Comparison of ENCODE assay signal across 10 mouse cellular contexts in the genomic region with DNA sequence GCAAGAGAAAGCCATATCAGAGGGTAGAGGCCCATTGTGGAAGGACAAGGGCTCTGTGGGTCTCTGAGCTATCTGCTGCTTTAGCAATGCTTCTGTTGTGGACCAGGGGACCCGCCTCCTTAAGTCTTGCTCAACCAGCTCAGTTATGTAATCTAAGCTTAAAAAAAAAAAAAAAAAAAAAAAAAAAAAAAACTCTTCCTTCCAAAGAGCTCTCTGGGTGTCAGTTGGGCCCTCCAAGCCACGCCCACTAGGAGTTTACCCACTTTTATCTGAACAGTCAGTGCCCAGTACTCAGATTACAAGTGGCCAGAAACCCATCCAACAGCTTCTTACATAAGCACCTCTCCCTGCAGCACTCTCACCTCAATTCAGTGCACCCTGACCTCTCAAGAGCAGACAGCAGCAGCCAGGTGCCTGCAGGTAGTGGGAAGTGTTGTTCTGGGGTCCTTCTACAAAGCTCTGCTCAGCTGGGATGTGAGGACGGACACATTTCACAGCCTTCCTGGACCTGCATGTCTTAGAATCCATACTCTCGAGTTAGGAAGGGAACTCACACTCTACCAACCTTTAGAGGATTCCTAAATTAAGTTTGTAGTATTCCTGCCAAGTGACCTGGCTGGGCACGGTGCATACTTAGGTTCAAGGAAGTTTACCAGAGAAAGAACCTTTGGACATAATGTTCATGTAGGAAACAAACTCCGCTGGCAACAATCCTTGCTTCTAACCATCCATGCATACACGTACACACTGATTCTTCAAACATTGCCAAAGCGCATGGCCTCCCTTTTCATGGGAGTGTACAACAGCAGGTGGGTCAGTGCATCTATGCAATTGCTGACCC. TPM values are rescaled to one million over a fixed set of nuclear protein-coding genes. Genes with fewer than 3 reads are reported as not detected.
A peak's percentile ranks its signal among the peaks of the same experiment; 100 is the strongest.
DNase-seq lines count a peak whose midpoint lies in the region; ATAC-seq and TF ChIP-seq lines count a peak whose summit lies in the region.
"Had no signal": no experiment of that assay in that cellular context is flagged by ENCODE, and none has a peak within 500 bp of the region (broad histone marks: within the 10 kb centered on the region; RNA-seq: fewer than 3 reads in every experiment).

A gene (minus strand): TSS at position 154 of the 841 bp plus-strand sequence.

- DNase-seq in kidney, adult 2 months, result peak; percentile 94
- peak; percentile 17 for DNase-seq in embryonic facial prominence, embryonic 10.5 days (ENCODE audit: low spot score)
- peak; percentile 72 to 94 for DNase-seq in kidney, postnatal 25 days
- no peak for DNase-seq in limb, embryonic 10.5 days (ENCODE audit: low spot score)
- DNase-seq in right cerebral cortex, adult 2 months (ENCODE audit: low spot score in 2 of 2), result no peak
- DNase-seq in retina, embryonic 14.5 days (ENCODE audit: low spot score), result no peak

- peak within 1 kb of the TSS; percentile 53 for H3K4me3 ChIP-seq in kidney, adult 2 months (ENCODE audit: insufficient read depth, low read depth, low read length)
- no peak within 1 kb of the TSS for H3K4me3 ChIP-seq in kidney, embryonic 16.5 days (ENCODE audit: low read length)
- no peak within 1 kb of the TSS for H3K4me3 ChIP-seq in embryonic facial prominence, embryonic 10.5 days
- no peak within 1 kb of the TSS for H3K4me3 ChIP-seq in small intestine, adult 2 months (ENCODE audit: low read depth, low read length)
- no peak within 1 kb of the TSS for H3K4me3 ChIP-seq in limb, embryonic 10.5 days
- H3K4me3 ChIP-seq: heart, embryonic 13.5 days; limb, embryonic 15.5 days had no signal

- peaks cover 13% of the 10 kb centered on the region; the same call in 1 of the 2 replicates for H3K4me1 ChIP-seq in kidney, adult 2 months (ENCODE audit: control insufficient read depth, insufficient read depth, low read length)
- no peaks in the 10 kb centered on the region for H3K4me1 ChIP-seq in kidney, embryonic 16.5 days (ENCODE audit: insufficient read depth, low read length)
- H3K4me1 ChIP-seq in embryonic facial prominence, embryonic 10.5 days, result peaks cover 3% of the 10 kb centered on the region; the same call in 1 of the 2 replicates
- peaks cover 11% of the 10 kb centered on the region; the same call in 1 of the 2 replicates for H3K4me1 ChIP-seq in small intestine, adult 2 months (ENCODE audit: control insufficient read depth, insufficient read depth, insufficient read length, low read length)
- no peaks in the 10 kb centered on the region for H3K4me1 ChIP-seq in limb, embryonic 10.5 days
- H3K4me1 ChIP-seq: heart, embryonic 13.5 days; limb, embryonic 15.5 days had no signal

- H3K4me2 ChIP-seq in kidney, embryonic 16.5 days (replicated peaks; ENCODE audit: low read depth, low read length), result no peak within 1 kb of the TSS
- H3K4me2 ChIP-seq: heart, embryonic 13.5 days; limb, embryonic 15.5 days had no signal

- TF ChIP-seq CTCF in kidney, adult 2 months (conservative IDR thresholded peaks at IDR 0.05; ENCODE audit: insufficient read depth, insufficient read length, low read depth, low read length), result no peak
- TF ChIP-seq CTCF in small intestine, adult 2 months (IDR thresholded peaks at IDR 0.05; ENCODE audit: extremely low read depth, insufficient read length, insufficient replicate concordance, low read depth, low read length), result no peak

- ATAC-seq in kidney, embryonic 16.5 days (ENCODE audit: low FRiP score, low TSS enrichment), result no peak

- no peaks in the 10 kb centered on the region for H3K27me3 ChIP-seq in kidney, adult 2 months (replicated peaks; ENCODE audit: control insufficient read depth, insufficient read depth, low read length)
- no peaks in the 10 kb centered on the region for H3K27me3 ChIP-seq in kidney, embryonic 16.5 days (ENCODE audit: insufficient read depth, low read length)
- H3K27me3 ChIP-seq in embryonic facial prominence, embryonic 10.5 days (replicated peaks; ENCODE audit: low read depth, poor library complexity, severe bottlenecking), result no peaks in the 10 kb centered on the region
- no peaks in the 10 kb centered on the region for H3K27me3 ChIP-seq in small intestine, adult 2 months (ENCODE audit: control insufficient read depth, insufficient read depth, low read length)
- no peaks in the 10 kb centered on the region for H3K27me3 ChIP-seq in limb, embryonic 10.5 days (ENCODE audit: low read depth, poor library complexity, severe bottlenecking)
- H3K27me3 ChIP-seq: heart, embryonic 13.5 days; limb, embryonic 15.5 days had no signal

- peak within 1 kb of the TSS; percentile 98 for H3K27ac ChIP-seq in kidney, adult 2 months (ENCODE audit: insufficient read depth, low read depth, low read length)
- no peak within 1 kb of the TSS for H3K27ac ChIP-seq in kidney, embryonic 16.5 days (ENCODE audit: low read length)
- no peak within 1 kb of the TSS for H3K27ac ChIP-seq in embryonic facial prominence, embryonic 10.5 days (replicated peaks)
- H3K27ac ChIP-seq in small intestine, adult 2 months (ENCODE audit: insufficient read depth, low read depth, low read length), result peak within 1 kb of the TSS; percentile 82
- no peak within 1 kb of the TSS for H3K27ac ChIP-seq in limb, embryonic 10.5 days
- H3K27ac ChIP-seq: heart, embryonic 13.5 days; limb, embryonic 15.5 days had no signal

- no peaks in the 10 kb centered on the region for H3K36me3 ChIP-seq in kidney, adult 2 months (ENCODE audit: control insufficient read depth, insufficient read depth, low read length)
- no peaks in the 10 kb centered on the region for H3K36me3 ChIP-seq in kidney, embryonic 16.5 days (ENCODE audit: insufficient read depth, low read length)
- no peaks in the 10 kb centered on the region for H3K36me3 ChIP-seq in embryonic facial prominence, embryonic 10.5 days (replicated peaks)
- no peaks in the 10 kb centered on the region for H3K36me3 ChIP-seq in small intestine, adult 2 months (ENCODE audit: control insufficient read depth, insufficient read depth, low read length)
- no peaks in the 10 kb centered on the region for H3K36me3 ChIP-seq in limb, embryonic 10.5 days
- H3K36me3 ChIP-seq: heart, embryonic 13.5 days; limb, embryonic 15.5 days had no signal

- no peak within 1 kb of the TSS for H3K9ac ChIP-seq in kidney, embryonic 16.5 days (replicated peaks; ENCODE audit: low read length)
- H3K9ac ChIP-seq: heart, embryonic 13.5 days; limb, embryonic 15.5 days had no signal

- no peaks in the 10 kb centered on the region for H3K9me3 ChIP-seq in kidney, embryonic 16.5 days (ENCODE audit: low read length)
- H3K9me3 ChIP-seq in embryonic facial prominence, embryonic 10.5 days, result no peaks in the 10 kb centered on the region
- no peaks in the 10 kb centered on the region for H3K9me3 ChIP-seq in limb, embryonic 10.5 days (replicated peaks)
- H3K9me3 ChIP-seq: heart, embryonic 13.5 days; limb, embryonic 15.5 days had no signal

- no peak for TF ChIP-seq POLR2A in kidney, adult 2 months (IDR thresholded peaks at IDR 0.05; ENCODE audit: low read depth, low read length)
- no peak for TF ChIP-seq POLR2A in small intestine, adult 2 months (IDR thresholded peaks at IDR 0.05; ENCODE audit: low read depth, low read length)

- 30% methylated on average over 8 of the region's 8 CpGs for WGBS in kidney, adult 2 months
- 71% methylated on average over 8 of the region's 8 CpGs for WGBS in kidney, embryonic 16.5 days
- WGBS in embryonic facial prominence, embryonic 10.5 days, result 83% methylated on average over 8 of the region's 8 CpGs
- 24% methylated on average over 8 of the region's 8 CpGs for WGBS in small intestine, adult 2 months
- 86% methylated on average over 8 of the region's 8 CpGs for WGBS in limb, embryonic 10.5 days

RNA-seq across cellular contexts. Expression of the gene that starts here (rescaled TPM):
- polyA plus RNA-seq in kidney, adult 2 months (2012; rRNA removed), result 590 and 687 TPM in 2 replicates
- 0.22 and 2.4 TPM in 2 replicates for polyA plus RNA-seq in kidney, embryonic 16.5 days (2015; fragmentation: Nextera tagmentation; extraction: Ambion mirVana)
- polyA plus RNA-seq in embryonic facial prominence, embryonic 10.5 days (2016; fragmentation: Nextera tagmentation; extraction: Ambion mirVana), result 1.7 and 1.8 TPM in 2 replicates
- polyA plus RNA-seq in small intestine, adult 2 months (2012; rRNA removed), result 2.6 and 16.6 TPM in 2 replicates
- 0.20 and 0.24 TPM in 2 replicates for polyA plus RNA-seq in limb, embryonic 10.5 days (2016; fragmentation: Nextera tagmentation; extraction: Ambion mirVana)

Comparison
In these comparisons a context has a peak if more than half of its experiments do, and no peak if none do; other contexts are left out.
1. RNA of the gene that starts here (polyA plus RNA-seq): 590 to 687 TPM in kidney, adult 2 months; 2.6 to 16.6 TPM in small intestine, adult 2 months, 0.22 to 2.4 TPM in kidney, embryonic 16.5 days, 1.7 to 1.8 TPM in embryonic facial prominence, embryonic 10.5 days and 0.20 to 0.24 TPM in limb, embryonic 10.5 days; every median in the first group is over 10 times any median in the second.
2. H3K27ac ChIP-seq: peak in kidney, adult 2 months (single experiment) and small intestine, adult 2 months (single experiment); none in kidney, embryonic 16.5 days (single experiment), embryonic facial prominence, embryonic 10.5 days (single experiment) and limb, embryonic 10.5 days (single experiment).
3. DNase-seq: peak in kidney, adult 2 months (single experiment), embryonic facial prominence, embryonic 10.5 days (single experiment) and kidney, postnatal 25 days (2 of 2); none in limb, embryonic 10.5 days (single experiment), right cerebral cortex, adult 2 months (0 of 2) and retina, embryonic 14.5 days (single experiment).